Mouse (Mus musculus) midbrain, embryonic 11.5 days (tissue): ENCODE data around the gene Paqr9. TPM values are rescaled to one million over a fixed set of nuclear protein-coding genes. Genes with fewer than 3 reads are reported as not detected.

ENCODE experiments used
- ATAC-seq: fragments of 200-750 bp; cut with Nextera tagmentation; 2 replicates; pipeline ENCODE4 v1.8.0; 2017; ENCODE audit warnings: moderate TSS enrichment, moderate library complexity; ENCODE audit not compliant: low FRiP score
- DNase-seq: peaks from one replicate; pipeline ENCODE4 v3.0.0; 2015; ENCODE audit warnings: low spot score; ENCODE audit errors: missing footprints
- H3K27ac ChIP-seq: fragments of 300-500 bp; sonication (generic); 2 replicates; pipeline ENCODE4 v1.5.1; 2014; ENCODE audit warnings: low read depth, low read length
- H3K27me3 ChIP-seq: fragments of 300-500 bp; sonication (generic); 2 replicates; pipeline ENCODE4 v1.6.1; 2014; ENCODE audit warnings: mild to moderate bottlenecking, low read length, moderate library complexity, mixed read lengths; ENCODE audit not compliant: control insufficient read depth, insufficient read depth
- H3K36me3 ChIP-seq: fragments of 300-500 bp; sonication (generic); 2 replicates; pipeline ENCODE4 v1.6.1; 2014; ENCODE audit warnings: mild to moderate bottlenecking, low read length, moderate library complexity, mixed read lengths; ENCODE audit not compliant: control insufficient read depth, insufficient read depth
- H3K4me1 ChIP-seq: fragments of 300-500 bp; sonication (generic); 2 replicates; pipeline ENCODE4 v1.6.1; 2014; ENCODE audit warnings: low read length; ENCODE audit not compliant: control insufficient read depth, insufficient read depth
- H3K4me2 ChIP-seq: fragments of 300-500 bp; sonication (generic); 2 replicates; pipeline ENCODE4 v1.6.1; 2014; ENCODE audit warnings: mild to moderate bottlenecking, moderate library complexity
- H3K4me3 ChIP-seq: fragments of 300-500 bp; sonication (generic); 2 replicates; pipeline ENCODE4 v1.5.1; 2014; ENCODE audit warnings: low read depth, low read length
- H3K9ac ChIP-seq: fragments of 300-500 bp; sonication (generic); 2 replicates; pipeline ENCODE4 v1.6.1; 2014; ENCODE audit warnings: low read length
- H3K9me3 ChIP-seq: fragments of 300-500 bp; sonication (generic); 2 replicates; pipeline ENCODE4 v1.6.1; 2016; ENCODE audit warnings: low read length; ENCODE audit not compliant: control insufficient read depth
- WGBS: fragments of 180-500 bp; shearing (Covaris S2); extraction: QIAGEN DNeasy Blood & Tissue Kit; methylation state at CpG from one replicate; pipeline ENCODE4 v1.1.7; 2014; 5-methylcytosine and 5-hydroxymethylcytosine counted together
- polyA plus RNA-seq: library from polyadenylated mRNA; unstranded; fragments of >200 nt; fragmentation: Nextera tagmentation; extraction: Ambion mirVana; gene quantifications from 2 replicates; pipeline ENCODE4 v1.2.1, GENCODE M21; 2014

The Paqr9 gene
- polyA plus RNA-seq, 1 experiment from 2014 or later = 0.33 TPM

DNA sequence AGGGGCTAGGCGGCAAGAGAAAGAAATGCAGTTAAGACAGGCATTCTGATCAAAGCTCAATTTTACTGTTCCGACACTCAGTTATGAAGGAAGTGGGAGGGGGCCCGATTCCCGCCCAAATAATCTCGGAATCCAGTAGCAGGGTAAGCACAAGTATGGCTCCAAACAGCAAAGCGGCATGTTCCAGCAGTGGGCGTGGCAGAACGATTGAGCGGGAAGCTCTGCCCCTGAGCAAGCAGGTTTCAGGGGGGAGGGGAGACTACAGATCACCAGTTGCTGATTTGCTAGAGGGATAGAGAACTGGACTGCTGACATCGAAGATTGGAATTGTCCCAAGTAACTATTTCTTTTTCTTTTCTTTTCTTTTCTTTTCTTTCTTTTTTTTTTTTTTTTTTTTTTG, 37.9 kb upstream of the Paqr9 start:
- ATAC-seq (no peak), DNase-seq (peak; percentile 78)
- Histone ChIP-seq H3K27me3 (no peaks in the 10 kb centered on the region), H3K9ac (no peak overlapping the region), H3K4me1 (no peaks in the 10 kb centered on the region), H3K4me3 (no peak overlapping the region), H3K36me3 (no peaks in the 10 kb centered on the region), H3K27ac (no peak overlapping the region), H3K9me3 (no peaks in the 10 kb centered on the region), H3K4me2 (no peak overlapping the region)
- WGBS = 55% methylated on average over 10 of the region's 10 CpGs

DNA sequence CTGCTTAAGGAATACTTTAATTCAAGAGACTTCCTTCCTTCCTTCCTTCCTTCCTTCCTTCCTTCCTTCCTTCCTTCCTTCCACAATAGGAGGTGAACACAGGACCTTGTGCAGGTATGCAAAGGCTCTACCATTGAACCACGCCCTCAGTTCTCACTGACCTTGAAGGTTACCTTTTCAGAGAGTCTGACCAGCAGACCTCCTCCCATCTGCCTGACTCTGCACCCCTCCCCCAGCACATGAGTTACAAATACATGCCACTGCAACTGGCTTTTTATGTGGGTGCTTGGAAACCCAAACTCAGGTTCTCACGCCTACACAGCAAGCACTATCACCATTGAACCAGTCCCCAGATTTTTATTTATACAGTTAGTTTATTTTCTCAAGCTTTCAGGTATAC, 36.9 kb upstream of the Paqr9 start:
- Histone ChIP-seq H3K4me1 (no peaks in the 10 kb centered on the region), H3K36me3 (no peaks in the 10 kb centered on the region), H3K4me2 (no peak overlapping the region), H3K27me3 (no peaks in the 10 kb centered on the region), H3K9ac (no peak overlapping the region), H3K27ac (no peak overlapping the region), H3K9me3 (no peaks in the 10 kb centered on the region), H3K4me3 (no peak overlapping the region)
- 91% methylated on average over 2 of the region's 2 CpGs for whole genome bisulfite sequencing
- DNase-seq = no peak
- no peak for ATAC-seq

DNA sequence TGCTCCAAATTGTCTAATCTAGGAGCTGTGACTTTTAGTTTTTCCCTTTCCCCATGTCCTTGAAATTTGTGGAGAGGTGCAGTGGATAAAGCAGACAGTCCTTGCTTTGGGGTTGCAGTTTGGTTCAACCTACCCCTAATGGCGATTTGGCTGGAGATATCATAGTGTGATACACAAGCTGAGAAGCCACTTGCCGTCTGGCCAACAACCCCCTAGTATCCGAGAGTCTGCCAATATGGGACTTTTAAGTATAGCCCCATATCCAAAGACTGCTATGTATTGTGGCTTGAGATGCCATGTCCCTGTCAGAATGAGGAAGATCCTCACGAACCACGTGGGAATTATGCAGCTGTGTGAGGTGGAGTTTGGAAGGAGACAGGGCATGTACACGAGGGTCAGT, 34.1 kb upstream of the Paqr9 start:
- Histone ChIP-seq H3K4me2 (no peak overlapping the region), H3K27ac (no peak overlapping the region), H3K27me3 (no peaks in the 10 kb centered on the region), H3K4me1 (no peaks in the 10 kb centered on the region), H3K36me3 (no peaks in the 10 kb centered on the region), H3K4me3 (no peak overlapping the region), H3K9ac (no peak overlapping the region), H3K9me3 (no peaks in the 10 kb centered on the region)
- DNase-seq (no peak), ATAC-seq (no peak)
- WGBS = 82% methylated on average over 6 of the region's 6 CpGs

DNA sequence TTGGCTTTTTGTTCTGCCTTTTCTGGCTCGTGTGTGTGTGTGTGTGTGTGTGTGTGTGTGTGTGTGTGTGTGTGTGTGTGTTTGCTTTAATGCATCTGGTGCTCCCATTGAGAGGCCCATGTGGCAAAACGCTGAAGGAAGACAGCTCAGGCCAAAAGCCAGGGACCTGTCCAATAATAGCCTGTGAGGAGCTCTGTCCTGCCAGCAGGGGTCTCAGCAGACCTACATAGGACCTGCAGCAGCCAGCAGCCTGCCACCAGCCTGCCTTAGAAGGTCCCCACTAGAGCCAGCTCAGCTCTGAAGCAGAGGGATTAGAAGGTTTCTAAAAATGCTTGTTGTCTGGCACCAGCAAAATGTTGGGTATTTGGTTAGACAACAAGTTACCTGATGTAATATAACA, 33.5 kb upstream of the Paqr9 start:
- Histone ChIP-seq H3K4me2 (no peak overlapping the region), H3K4me1 (no peaks in the 10 kb centered on the region), H3K27me3 (no peaks in the 10 kb centered on the region), H3K36me3 (no peaks in the 10 kb centered on the region), H3K27ac (no peak overlapping the region), H3K9me3 (no peaks in the 10 kb centered on the region), H3K4me3 (no peak overlapping the region), H3K9ac (no peak overlapping the region)
- WGBS = 16% methylated on average over 2 of the region's 2 CpGs
- DNase-seq (peak; percentile 75), ATAC-seq (peak; percentile 87; the same call in 1 of the 2 replicates)

DNA sequence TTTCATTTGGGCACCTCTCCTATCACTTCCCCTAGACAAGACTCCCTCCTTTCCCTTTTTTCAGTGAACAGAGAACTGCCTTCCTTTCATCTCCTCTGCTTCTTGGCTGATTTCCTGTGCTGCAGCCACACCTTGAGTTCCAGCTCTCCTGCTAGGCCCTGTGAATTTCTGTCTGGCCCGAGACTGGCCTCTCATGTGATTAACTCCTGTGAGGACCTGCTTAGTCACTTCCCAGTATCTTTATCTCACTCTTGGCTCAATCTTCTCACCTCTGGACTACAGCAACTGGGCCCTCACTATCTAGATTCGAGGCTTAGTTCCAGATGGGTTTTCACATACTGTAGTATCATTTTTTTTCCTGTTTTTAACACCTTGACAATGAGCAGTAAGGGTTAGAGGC, 31.8 kb upstream of the Paqr9 start:
- WGBS = 68% methylated on average over 2 of the region's 2 CpGs
- Histone ChIP-seq H3K4me3 (no peak overlapping the region), H3K27me3 (no peaks in the 10 kb centered on the region), H3K27ac (no peak overlapping the region), H3K4me2 (no peak overlapping the region), H3K4me1 (no peaks in the 10 kb centered on the region), H3K36me3 (no peaks in the 10 kb centered on the region), H3K9me3 (no peaks in the 10 kb centered on the region), H3K9ac (no peak overlapping the region)
- ATAC-seq (no peak), DNase-seq (peak; percentile 14)

DNA sequence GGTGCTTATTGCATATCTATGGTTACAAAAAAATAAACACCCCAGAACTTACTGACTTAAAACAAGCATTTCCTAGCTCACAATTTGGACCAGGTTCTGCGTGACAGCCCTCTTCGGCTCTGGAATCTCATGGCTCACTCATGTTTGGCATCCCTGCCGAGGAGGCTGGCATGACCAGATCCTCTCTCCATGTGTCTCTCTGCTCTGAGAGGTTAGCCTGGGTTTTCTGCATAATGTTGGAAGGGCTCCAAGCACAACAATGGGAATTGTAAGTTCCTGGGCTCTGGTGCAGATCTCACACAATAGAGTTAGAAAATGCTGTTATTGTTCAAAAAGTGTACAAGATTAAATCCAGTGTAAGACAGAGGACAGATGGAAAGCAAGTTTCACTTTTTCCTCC, 28.3 kb upstream of the Paqr9 start:
- H3K4me1 ChIP-seq = no peaks in the 10 kb centered on the region
- ATAC-seq = no peak
- no peak for DNase-seq
- H3K27ac ChIP-seq = no peak overlapping the region
- no peak overlapping the region for H3K4me2 ChIP-seq
- no peaks in the 10 kb centered on the region for H3K9me3 ChIP-seq
- no peaks in the 10 kb centered on the region for H3K27me3 ChIP-seq
- H3K4me3 ChIP-seq = no peak overlapping the region
- no peaks in the 10 kb centered on the region for H3K36me3 ChIP-seq
- WGBS = 64% methylated on average over 3 of the region's 3 CpGs
- no peak overlapping the region for H3K9ac ChIP-seq

- H3K27me3 ChIP-seq = no peaks in the 10 kb centered on the region
- H3K4me3 ChIP-seq = no peak overlapping the region
- H3K9ac ChIP-seq = no peak overlapping the region
- no peak overlapping the region for H3K27ac ChIP-seq
- DNase-seq (no peak), ATAC-seq (no peak)
- WGBS = 39% methylated on average over 6 of the region's 6 CpGs
- H3K9me3 ChIP-seq = no peaks in the 10 kb centered on the region
- no peaks in the 10 kb centered on the region for H3K4me1 ChIP-seq
- H3K4me2 ChIP-seq = no peak overlapping the region
- no peaks in the 10 kb centered on the region for H3K36me3 ChIP-seq
Measured at GRCm38 (mm10) chr9:95533817-95534216, 25.6 kb upstream of the Paqr9 start.

GRCm38 (mm10) chr9:95539176-95539800, 20.2 kb upstream of the Paqr9 start:
- DNase-seq (no peak), ATAC-seq (no peak)
- Histone ChIP-seq H3K4me1 (no peaks in the 10 kb centered on the region), H3K4me2 (no peak overlapping the region), H3K9ac (no peak overlapping the region), H3K9me3 (no peaks in the 10 kb centered on the region), H3K4me3 (no peak overlapping the region), H3K27me3 (no peaks in the 10 kb centered on the region), H3K27ac (no peak overlapping the region), H3K36me3 (no peaks in the 10 kb centered on the region)
- 70% methylated on average over 2 of the region's 2 CpGs for WGBS

DNA sequence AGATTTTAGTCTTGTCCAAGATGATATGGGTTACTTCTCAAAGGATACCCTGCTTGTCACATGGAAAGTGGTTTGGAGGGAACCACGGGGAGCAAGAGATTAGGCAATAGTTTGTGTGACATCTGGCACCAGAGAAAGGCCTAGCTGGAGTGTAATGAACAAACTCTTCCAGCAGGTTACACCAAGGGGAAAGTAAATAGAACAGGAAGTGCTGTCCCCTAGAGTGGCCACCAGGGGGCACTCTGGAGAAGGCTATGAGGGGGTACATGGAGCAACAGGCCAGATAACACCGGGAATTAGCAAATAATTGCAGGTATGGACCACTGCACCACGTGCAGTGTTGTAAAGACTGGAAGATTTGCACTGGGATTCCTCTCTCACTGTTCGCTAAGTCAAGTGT, 19.0 kb upstream of the Paqr9 start:
- whole genome bisulfite sequencing = 60% methylated on average over 4 of the region's 4 CpGs
- Histone ChIP-seq H3K4me3 (no peak overlapping the region), H3K4me2 (no peak overlapping the region), H3K4me1 (no peaks in the 10 kb centered on the region), H3K36me3 (no peaks in the 10 kb centered on the region), H3K27me3 (no peaks in the 10 kb centered on the region), H3K27ac (no peak overlapping the region), H3K9ac (no peak overlapping the region), H3K9me3 (no peaks in the 10 kb centered on the region)
- DNase-seq (no peak), ATAC-seq (no peak)

DNA sequence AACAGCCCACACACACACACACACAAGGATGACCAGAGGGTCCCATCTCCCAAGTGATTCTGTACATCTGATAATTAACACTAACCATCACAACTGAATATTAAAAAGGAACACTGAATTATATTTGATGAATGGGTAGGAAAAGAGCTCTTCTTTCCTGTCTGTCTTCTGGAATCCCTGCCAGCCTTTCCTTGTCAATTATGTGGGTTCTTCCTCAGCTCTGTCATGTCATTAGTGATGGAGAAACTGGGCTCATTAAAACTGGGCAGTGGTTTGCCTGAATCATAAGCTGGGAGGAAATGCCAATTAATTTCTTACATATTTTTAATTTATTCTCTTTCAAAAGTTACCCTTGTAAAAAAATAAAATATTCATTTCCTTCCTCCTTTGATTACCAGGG, 18.2 kb upstream of the Paqr9 start:
- ATAC-seq = no peak
- no peak overlapping the region for H3K4me3 ChIP-seq
- H3K9me3 ChIP-seq = no peaks in the 10 kb centered on the region
- no peak for DNase-seq
- no peaks in the 10 kb centered on the region for H3K36me3 ChIP-seq
- H3K27me3 ChIP-seq = no peaks in the 10 kb centered on the region
- H3K27ac ChIP-seq = no peak overlapping the region
- H3K4me2 ChIP-seq = no peak overlapping the region
- no peak overlapping the region for H3K9ac ChIP-seq
- no peaks in the 10 kb centered on the region for H3K4me1 ChIP-seq
